ENCODE assay signal across 14 mouse cellular contexts in the genomic region with DNA sequence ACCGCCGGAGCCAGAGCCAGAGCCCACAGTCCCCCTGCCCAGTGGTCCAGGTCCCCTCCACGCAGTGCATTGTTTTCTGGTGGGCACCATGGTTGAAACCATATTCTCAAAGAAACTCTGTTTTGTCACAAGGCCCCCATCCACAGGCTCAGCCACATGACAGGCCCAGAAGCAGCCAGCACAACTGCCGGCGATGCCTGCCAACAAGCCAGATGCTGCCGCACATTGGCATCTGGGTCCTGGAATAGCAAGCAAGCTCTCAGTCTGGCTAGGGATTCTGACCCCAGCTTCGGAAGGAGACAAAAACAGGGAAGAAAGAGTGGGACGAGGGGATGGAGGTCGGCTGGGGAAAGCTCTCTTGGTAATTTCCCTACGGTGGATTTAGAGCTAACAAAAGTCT.
DNase-seq lines count a peak whose midpoint lies in the region; ATAC-seq lines count a peak whose summit lies in the region.
"Had no signal": no experiment of that assay in that cellular context is flagged by ENCODE, and none has a peak within 500 bp of the region (broad histone marks: within the 10 kb centered on the region; RNA-seq: fewer than 3 reads in every experiment).

No protein-coding gene starts in this region.

- no peak overlapping the region for H3K4me2 ChIP-seq in hindbrain, embryonic 11.5 days (replicated peaks; ENCODE audit: low read depth, low read length)
- H3K4me2 ChIP-seq: heart, embryonic 13.5 days; limb, embryonic 15.5 days had no signal

- H3K27me3 ChIP-seq in hindbrain, embryonic 10.5 days (ENCODE audit: insufficient read depth, poor library complexity, severe bottlenecking): no peaks in the 10 kb centered on the region
- H3K27me3 ChIP-seq in hindbrain, embryonic 11.5 days (ENCODE audit: control insufficient read depth, insufficient read depth, low read length): no peaks in the 10 kb centered on the region
- H3K27me3 ChIP-seq: limb, embryonic 15.5 days had no signal

- ATAC-seq in hindbrain, embryonic 11.5 days (ENCODE audit: low FRiP score): no peak
- ATAC-seq in inflammation-experienced regulatory T-cells, adult 6 months: no peak

- H3K9ac ChIP-seq in hindbrain, embryonic 11.5 days (ENCODE audit: low read depth, low read length): no peak overlapping the region
- H3K9ac ChIP-seq: heart, embryonic 13.5 days; limb, embryonic 15.5 days had no signal

- 77% methylated on average over 10 of the region's 10 CpGs for WGBS in hindbrain, embryonic 10.5 days
- 83% methylated on average over 10 of the region's 10 CpGs for WGBS in hindbrain, embryonic 11.5 days

- DNase-seq in hindbrain, embryonic 10.5 days (ENCODE audit: low spot score): no peak
- no peak for DNase-seq in hindbrain, embryonic 11.5 days (ENCODE audit: low spot score)
- DNase-seq in heart, postnatal 14 days: peak; percentile 22 to 34
- DNase-seq in layer of hippocampus, postnatal 10 days (ENCODE audit: low spot score in 2 of 2): peak; percentile 50 to 56
- DNase-seq in right cerebral cortex, adult 2 months (ENCODE audit: low spot score in 2 of 2): peak; percentile 33 to 48
- DNase-seq in lung, postnatal 36 days: no peak
- DNase-seq: cerebellum, adult 9-10 months; kidney, adult 9 months; thymus, postnatal 36 days had no signal

- no peaks in the 10 kb centered on the region for H3K36me3 ChIP-seq in hindbrain, embryonic 10.5 days
- no peaks in the 10 kb centered on the region for H3K36me3 ChIP-seq in hindbrain, embryonic 11.5 days (ENCODE audit: control insufficient read depth, insufficient read depth, low read length)
- H3K36me3 ChIP-seq: G1E; heart, embryonic 13.5 days; limb, embryonic 15.5 days had no signal

- H3K4me1 ChIP-seq in hindbrain, embryonic 10.5 days (replicated peaks): peaks cover 5% of the 10 kb centered on the region; the same call in 1 of the 2 replicates
- H3K4me1 ChIP-seq in hindbrain, embryonic 11.5 days (replicated peaks; ENCODE audit: control insufficient read depth, insufficient read depth, low read length): no peaks in the 10 kb centered on the region

- intact Hi-C loops in heart, postnatal 14 days (cut with DNase I): no loop called here

- no peak overlapping the region for H3K4me3 ChIP-seq in hindbrain, embryonic 10.5 days
- H3K4me3 ChIP-seq in hindbrain, embryonic 11.5 days (ENCODE audit: low read depth, low read length): no peak overlapping the region
- H3K4me3 ChIP-seq: heart, embryonic 13.5 days; limb, embryonic 15.5 days had no signal

- H3K9me3 ChIP-seq in hindbrain, embryonic 10.5 days: peaks cover 5% of the 10 kb centered on the region; the same call in 1 of the 2 replicates
- no peaks in the 10 kb centered on the region for H3K9me3 ChIP-seq in hindbrain, embryonic 11.5 days (ENCODE audit: control insufficient read depth, low read length)
- H3K9me3 ChIP-seq: G1E; limb, embryonic 15.5 days had no signal

- 0 out of 2 replicates have a peak overlapping the region, but pooled peaks have one; percentile 18 for H3K27ac ChIP-seq in hindbrain, embryonic 10.5 days
- H3K27ac ChIP-seq in hindbrain, embryonic 11.5 days (ENCODE audit: low read depth, low read length): no peak overlapping the region
- H3K27ac ChIP-seq: heart, embryonic 13.5 days; limb, embryonic 15.5 days; macrophage had no signal

Comparison
In these comparisons a context has a peak if more than half of its experiments do, and no peak if none do; other contexts are left out.
1. DNase-seq: peak in heart, postnatal 14 days (2 of 2), layer of hippocampus, postnatal 10 days (2 of 2) and right cerebral cortex, adult 2 months (2 of 2); none in hindbrain, embryonic 10.5 days (single experiment), hindbrain, embryonic 11.5 days (single experiment) and lung, postnatal 36 days (single experiment).